Mouse (Mus musculus) liver, adult 2 months (tissue): Measurements from ENCODE around the gene Ubap1. TPM values are rescaled to one million over a fixed set of nuclear protein-coding genes. Genes with fewer than 3 reads are reported as not detected.
A peak's percentile ranks its signal among the peaks of the same experiment; 100 is the strongest.

Experiments
- DNase-seq: peaks from one replicate; pipeline ENCODE4 v3.0.0-alpha.2; 2011; ENCODE audit warnings: low read depth, low spot score; ENCODE audit errors: extremely low read depth
- H3K27ac ChIP-seq: fragments of 200-500 bp; replicated peaks from 2 replicates; pipeline ENCODE4 v1.5.1; 2012; ENCODE audit warnings: low read depth, mild to moderate bottlenecking, control low read depth, inconsistent platforms, low read length; ENCODE audit not compliant: insufficient read depth
- H3K27me3 ChIP-seq: fragments of 200-500 bp; 2 replicates; pipeline ENCODE4 v1.6.1; 2012; ENCODE audit warnings: mild to moderate bottlenecking, moderate library complexity, low read length, inconsistent platforms; ENCODE audit not compliant: control insufficient read depth, insufficient read depth
- H3K36me3 ChIP-seq: fragments of 200-500 bp; 2 replicates; pipeline ENCODE4 v1.6.1; 2012; ENCODE audit warnings: low read length, inconsistent platforms; ENCODE audit not compliant: control insufficient read depth, insufficient read depth
- H3K4me1 ChIP-seq: fragments of 200-500 bp; 2 replicates; pipeline ENCODE4 v1.6.1; 2011; ENCODE audit warnings: low read length; ENCODE audit not compliant: control insufficient read depth, insufficient read depth
- H3K4me3 ChIP-seq: fragments of 200-500 bp; 2 replicates; pipeline ENCODE4 v1.5.1; 2011; ENCODE audit warnings: low read depth, mild to moderate bottlenecking, control low read depth, low read length, moderate library complexity; ENCODE audit not compliant: insufficient read depth
- H3K79me2 ChIP-seq: fragments of 200-500 bp; 2 replicates; pipeline ENCODE4 v1.6.1; 2012; ENCODE audit warnings: inconsistent platforms, mild to moderate bottlenecking, low read length, moderate library complexity; ENCODE audit not compliant: control insufficient read depth, insufficient read depth
- H3K9ac ChIP-seq: fragments of 200-500 bp; 2 replicates; pipeline ENCODE4 v1.6.1; 2012; ENCODE audit warnings: low read depth, mild to moderate bottlenecking, control low read depth, inconsistent platforms, low read length
- CTCF ChIP-seq: fragments of 200-500 bp; IDR thresholded peaks from 2 replicates; pipeline ENCODE4 v1.5.1; 2011; ENCODE audit warnings: low read depth, low read length, control low read depth
- POLR2A ChIP-seq: fragments of 200-500 bp; IDR thresholded peaks from 2 replicates; pipeline ENCODE4 v1.6.1; 2011; ENCODE audit warnings: low read length, control low read depth; ENCODE audit not compliant: insufficient read depth; ENCODE audit errors: extremely low read depth
- WGBS: fragments of 180-500 bp; shearing (Covaris S2); methylation state at CpG from one replicate; pipeline ENCODE4 v1.1.7; 2018; 5-methylcytosine and 5-hydroxymethylcytosine counted together
- polyA plus RNA-seq: library from polyadenylated mRNA; depleted of rRNA; stranded (reverse); fragments of >200 nt; gene quantifications from 2 replicates; pipeline ENCODE4 v1.2.3, GENCODE M21; 2012
- total RNA-seq: library from RNA; depleted of rRNA; stranded (reverse); fragments of >200 nt; gene quantifications from 2 replicates; pipeline ENCODE4 v1.2.3, GENCODE M21; 2014

The Ubap1 gene
- total and polyA plus RNA-seq, 2 experiments = 15.5 to 45.0 TPM

DNA sequence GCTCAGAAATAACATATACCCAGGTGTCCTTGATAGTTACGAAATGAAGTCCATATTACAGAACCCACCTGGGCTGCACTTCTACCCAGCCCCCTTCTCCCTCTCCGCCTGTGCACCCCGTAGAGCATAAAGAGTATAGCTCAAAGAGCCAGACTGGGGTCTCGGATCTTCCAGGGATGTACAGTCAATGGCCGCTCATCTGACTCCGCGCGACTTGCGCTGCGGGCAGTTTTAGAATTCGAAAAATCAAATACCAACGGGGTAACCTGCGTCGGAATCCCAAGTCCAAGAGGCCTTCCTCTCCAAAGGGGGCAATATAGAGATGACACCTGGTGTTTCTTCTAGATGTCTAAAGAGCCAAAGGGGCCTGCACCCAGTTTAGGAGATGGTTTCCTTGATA is 35.1 kb upstream of the Ubap1 start:
- DNase-seq = no peak
- Histone ChIP-seq H3K4me1 (peaks cover 6% of the 10 kb centered on the region), H3K4me3 (peak overlapping the region; percentile 82), H3K27ac (peak overlapping the region; percentile 94), H3K27me3 (no peaks in the 10 kb centered on the region), H3K79me2 (peaks cover 5% of the 10 kb centered on the region; the same call in 1 of the 2 replicates), H3K36me3 (peaks cover 23% of the 10 kb centered on the region), H3K9ac (peak overlapping the region; percentile 92)
- TF ChIP-seq CTCF (no peak), POLR2A (no peak)
- 7% methylated on average over 14 of the region's 14 CpGs for WGBS

DNA sequence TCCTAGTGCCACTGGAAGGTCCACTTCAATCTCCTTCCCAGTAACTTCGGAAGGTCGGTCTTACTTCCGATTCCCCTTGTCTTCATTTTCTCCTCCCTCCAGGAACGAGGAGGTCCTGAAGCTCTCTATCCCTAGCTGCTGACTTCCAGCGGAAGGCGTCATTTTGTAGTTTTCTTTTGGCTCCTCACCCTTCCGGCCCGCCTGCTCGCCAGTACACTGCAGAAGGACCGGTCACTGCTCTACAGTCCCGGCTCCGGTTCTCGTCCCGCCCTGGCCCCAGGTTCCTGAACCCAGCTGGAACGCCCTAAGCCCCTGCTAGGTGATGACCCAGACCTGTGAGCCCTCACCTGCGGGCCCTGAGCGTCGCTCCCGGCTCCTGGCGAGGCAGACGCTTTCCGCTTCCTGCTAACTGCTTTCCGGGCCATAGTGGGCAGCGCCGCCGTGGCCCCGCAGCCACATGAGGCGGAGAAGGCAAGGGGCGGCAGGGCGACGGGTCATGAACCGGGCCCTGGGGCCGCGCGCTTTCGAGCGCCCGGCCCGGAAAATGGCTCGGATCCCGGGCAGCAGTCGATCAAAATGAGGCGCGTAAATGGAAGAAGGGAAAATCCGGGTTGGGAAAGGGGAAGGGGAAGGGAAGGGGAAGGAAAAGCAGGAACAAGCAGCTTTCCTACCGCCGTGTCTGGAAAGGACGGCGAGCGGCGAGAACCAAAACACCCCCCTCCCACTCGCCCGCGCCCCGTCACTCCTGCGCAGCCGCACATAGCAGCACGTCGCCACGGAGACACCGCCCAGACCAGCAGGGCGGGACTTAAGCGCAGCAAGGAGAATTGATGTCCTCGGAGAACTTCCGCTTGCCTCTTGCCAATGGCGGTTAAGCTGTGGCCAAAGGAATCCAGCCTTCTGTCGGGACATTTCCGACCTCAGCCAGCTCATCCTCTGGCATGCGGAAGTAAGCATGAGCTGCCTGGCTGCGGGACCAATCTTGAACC is 34.4 kb upstream of the Ubap1 start, which contains the start of gene Dcaf12:
Gene Dcaf12 (minus strand): TSS at position 749 of the 989 bp plus-strand sequence.
- peak within 1 kb of the TSS; percentile 92 for H3K9ac ChIP-seq
- H3K4me3 ChIP-seq = peak within 1 kb of the TSS; percentile 82
- H3K27me3 ChIP-seq = no peaks in the 10 kb centered on the region
- H3K36me3 ChIP-seq = peaks cover 21% of the 10 kb centered on the region
- H3K4me1 ChIP-seq = peaks cover 6% of the 10 kb centered on the region
- peaks cover 5% of the 10 kb centered on the region; the same call in 1 of the 2 replicates for H3K79me2 ChIP-seq
- TF ChIP-seq CTCF (no peak), POLR2A (peak; percentile 72; the same call in 1 of the 2 replicates)
- peak within 1 kb of the TSS; percentile 94 for H3K27ac ChIP-seq
- WGBS = under 1% methylated on average over 70 of the region's 70 CpGs
- DNase-seq = peak; percentile 87

- peaks cover 16% of the 10 kb centered on the region for H3K36me3 ChIP-seq
- no peak for TF ChIP-seq CTCF
- no peak for TF ChIP-seq POLR2A
- WGBS = 60% methylated on average over 8 of the region's 8 CpGs
- peaks cover 5% of the 10 kb centered on the region; the same call in 1 of the 2 replicates for H3K79me2 ChIP-seq
- peaks cover 6% of the 10 kb centered on the region for H3K4me1 ChIP-seq
- DNase-seq = no peak
- H3K4me3 ChIP-seq = peak overlapping the region; percentile 82; the same call in 1 of the 2 replicates
- H3K27me3 ChIP-seq = no peaks in the 10 kb centered on the region
- H3K27ac ChIP-seq = peak overlapping the region; percentile 18; the same call in 1 of the 2 replicates
- peak overlapping the region; percentile 44; the same call in 1 of the 2 replicates for H3K9ac ChIP-seq
These were observed 33.6 kb upstream of the Ubap1 start for GRCm38 (mm10) chr4:41315173-41315572.

- no peak for TF ChIP-seq CTCF
- no peak for TF ChIP-seq POLR2A
- Histone ChIP-seq H3K27ac (no peak overlapping the region), H3K36me3 (no peaks in the 10 kb centered on the region), H3K4me3 (no peak overlapping the region), H3K9ac (no peak overlapping the region), H3K79me2 (no peaks in the 10 kb centered on the region; the same call in 1 of the 2 replicates), H3K27me3 (no peaks in the 10 kb centered on the region), H3K4me1 (peaks cover 4% of the 10 kb centered on the region)
- 61% methylated on average over 5 of the region's 5 CpGs for WGBS
- DNase-seq = no peak
These were observed 30.5 kb upstream of the Ubap1 start for GRCm38 (mm10) chr4:41318267-41318666.

GRCm38 (mm10) chr4:41320971-41321370 is 27.8 kb upstream of the Ubap1 start:
- WGBS = 56% methylated on average over 4 of the region's 4 CpGs
- no peaks in the 10 kb centered on the region for H3K79me2 ChIP-seq
- H3K36me3 ChIP-seq = no peaks in the 10 kb centered on the region
- H3K27me3 ChIP-seq = no peaks in the 10 kb centered on the region
- no peak overlapping the region for H3K4me3 ChIP-seq
- no peak overlapping the region for H3K27ac ChIP-seq
- peaks cover 2% of the 10 kb centered on the region for H3K4me1 ChIP-seq
- no peak overlapping the region for H3K9ac ChIP-seq
- DNase-seq = no peak
- TF ChIP-seq CTCF (no peak), POLR2A (no peak)
